Mouse (Mus musculus): ENCODE data around the gene Rnasek. TPM values are rescaled to one million over a fixed set of nuclear protein-coding genes. Genes with fewer than 3 reads are reported as not detected.

Rnasek gene
- polyA plus RNA-seq, 1 experiment from 2014 or later = 93.5 TPM

DNA sequence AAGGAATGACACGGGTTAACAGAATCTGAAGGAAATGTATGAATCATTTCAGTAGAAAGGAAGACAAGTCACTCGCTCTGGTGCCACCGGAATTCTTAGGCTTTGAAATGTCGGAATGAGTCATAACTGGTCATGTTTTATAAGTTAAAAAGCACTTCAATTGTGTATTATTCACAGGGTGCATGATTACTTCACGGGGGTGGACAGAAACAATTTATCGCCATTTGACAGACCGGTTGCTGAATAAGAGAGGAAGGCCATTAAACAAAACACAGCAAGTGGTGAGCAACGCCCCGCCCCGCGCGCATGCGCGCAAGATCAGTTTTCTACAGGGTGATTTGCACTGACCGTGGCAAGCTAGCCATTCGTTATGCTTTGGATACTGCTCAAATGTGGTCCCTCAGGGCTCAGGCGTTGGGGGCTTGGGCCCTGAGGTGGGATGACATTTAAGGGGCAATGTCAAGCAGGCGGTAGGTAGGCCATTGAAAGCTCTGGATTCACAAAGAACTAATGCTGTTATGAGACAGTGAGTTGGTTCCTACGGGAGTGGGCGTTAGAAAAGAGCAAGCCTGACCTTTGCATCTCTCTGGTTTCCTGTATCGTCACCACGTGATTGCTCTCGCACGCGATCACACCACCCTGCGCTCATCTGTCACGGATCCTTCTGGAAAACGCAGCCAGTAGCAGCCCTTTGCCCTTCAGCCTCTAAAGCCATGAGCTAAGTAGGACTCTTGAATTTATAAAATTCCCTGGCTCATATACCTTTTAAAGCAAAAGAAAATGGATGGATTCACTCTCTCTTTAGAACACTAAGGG is 50.1 kb downstream of the Rnasek start:
- no peak overlapping the region for H3K4me3 ChIP-seq
- H3K27ac ChIP-seq = no peak overlapping the region
- no peaks in the 10 kb centered on the region for H3K27me3 ChIP-seq (ENCODE audit: low read depth, poor library complexity, severe bottlenecking)
- H3K9me3 ChIP-seq (replicated peaks) = no peaks in the 10 kb centered on the region
- 87% methylated on average over 28 of the region's 28 CpGs for WGBS
- H3K36me3 ChIP-seq = no peaks in the 10 kb centered on the region
- no peak for DNase-seq (ENCODE audit: low spot score)
- no peaks in the 10 kb centered on the region; the same call in none of the 2 replicates for H3K4me1 ChIP-seq

MicroRNAs within 50 kb of the gene (microRNA counts, 519-probe panel; counts per million panel counts)
- microRNA mmu-miR-195 (684 counts per million, percentile 72 among the panel's probes with 10 or more counts), microRNA mmu-miR-497 (684 counts per million, percentile 72 among the panel's probes with 10 or more counts)

Small RNA genes within 50 kb of the gene (microRNA-seq; reads per million reads assigned to microRNA genes)
- 346 reads per million, percentile 64 among the genes with 10 or more reads in this experiment for gene Mir195a
- gene Mir497 = not detected
- not detected for gene Mir497b

Other genes with a start within 250 kb of the Rnasek start
- gene Gabarap, start 248.7 kb downstream of the Rnasek start, polyA plus RNA-seq (2016; fragmentation: Nextera tagmentation; extraction: Ambion mirVana) = 280 and 332 TPM in 2 replicates
- 101 and 106 TPM in 2 replicates for gene Phf23, start 244.1 kb downstream of the Rnasek start, polyA plus RNA-seq (2016; fragmentation: Nextera tagmentation; extraction: Ambion mirVana)
- 65.2 and 70.6 TPM in 2 replicates for gene Dvl2, start 239.2 kb downstream of the Rnasek start, polyA plus RNA-seq (2016; fragmentation: Nextera tagmentation; extraction: Ambion mirVana)
- gene Acadvl, start 224.4 kb downstream of the Rnasek start, polyA plus RNA-seq (2016; fragmentation: Nextera tagmentation; extraction: Ambion mirVana) = 36.4 and 52.1 TPM in 2 replicates
- 8.8 and 12.9 TPM in 2 replicates for gene Dlg4, start 222.9 kb downstream of the Rnasek start, polyA plus RNA-seq (2016; fragmentation: Nextera tagmentation; extraction: Ambion mirVana)
- gene Asgr1, start 185.8 kb downstream of the Rnasek start, polyA plus RNA-seq (2016; fragmentation: Nextera tagmentation; extraction: Ambion mirVana) = 0.71 and 0.74 TPM in 2 replicates
- not detected in 2 replicates for gene Asgr2, start 147.2 kb downstream of the Rnasek start, polyA plus RNA-seq (2016; fragmentation: Nextera tagmentation; extraction: Ambion mirVana)
- gene Mgl2, start 109.5 kb downstream of the Rnasek start, polyA plus RNA-seq (2016; fragmentation: Nextera tagmentation; extraction: Ambion mirVana) = 0.10 and 0.16 TPM in 2 replicates
- gene Clec10a, start 83.6 kb downstream of the Rnasek start, polyA plus RNA-seq (2016; fragmentation: Nextera tagmentation; extraction: Ambion mirVana) = not detected in 2 replicates
- 0.84 and 1.6 TPM in 2 replicates for gene Slc16a11, start 27.1 kb downstream of the Rnasek start, polyA plus RNA-seq (2016; fragmentation: Nextera tagmentation; extraction: Ambion mirVana)
- gene Slc16a13, start 18.8 kb downstream of the Rnasek start, polyA plus RNA-seq (2016; fragmentation: Nextera tagmentation; extraction: Ambion mirVana) = 11.6 and 16.3 TPM in 2 replicates
- gene Bcl6b, start 10.0 kb downstream of the Rnasek start, polyA plus RNA-seq (2016; fragmentation: Nextera tagmentation; extraction: Ambion mirVana) = 5.6 and 7.5 TPM in 2 replicates
- gene 0610010K14Rik, start 1.9 kb downstream of the Rnasek start, polyA plus RNA-seq (2016; fragmentation: Nextera tagmentation; extraction: Ambion mirVana) = 220 and 235 TPM in 2 replicates
- gene Gm21988, start within 50 bp of the Rnasek start, polyA plus RNA-seq (2016; fragmentation: Nextera tagmentation; extraction: Ambion mirVana) = 9.7 TPM in 2 replicates
- 2.0 and 2.9 TPM in 2 replicates for gene Alox12, start 15.5 kb upstream of the Rnasek start, polyA plus RNA-seq (2016; fragmentation: Nextera tagmentation; extraction: Ambion mirVana)
- 0.06 TPM in 1 of 2 replicates, not detected in the other for gene Alox12e, start 82.8 kb upstream of the Rnasek start, polyA plus RNA-seq (2016; fragmentation: Nextera tagmentation; extraction: Ambion mirVana)
- gene Alox15, start 112.2 kb upstream of the Rnasek start, polyA plus RNA-seq (2016; fragmentation: Nextera tagmentation; extraction: Ambion mirVana) = not detected in 2 replicates
- 63.0 and 65.1 TPM in 2 replicates for gene Pelp1, start 170.2 kb upstream of the Rnasek start, polyA plus RNA-seq (2016; fragmentation: Nextera tagmentation; extraction: Ambion mirVana)
- 24.6 and 25.5 TPM in 2 replicates for gene Arrb2, start 192.8 kb upstream of the Rnasek start, polyA plus RNA-seq (2016; fragmentation: Nextera tagmentation; extraction: Ambion mirVana)
- 48.4 and 51.5 TPM in 2 replicates for gene Med11, start 212.1 kb upstream of the Rnasek start, polyA plus RNA-seq (2016; fragmentation: Nextera tagmentation; extraction: Ambion mirVana)
- 0.09 TPM in 1 of 2 replicates, not detected in the other for gene Zmynd15, start 219.6 kb upstream of the Rnasek start, polyA plus RNA-seq (2016; fragmentation: Nextera tagmentation; extraction: Ambion mirVana)
- gene Cxcl16, start 220.1 kb upstream of the Rnasek start, polyA plus RNA-seq (2016; fragmentation: Nextera tagmentation; extraction: Ambion mirVana) = 0.49 TPM in 2 replicates